Mouse (Mus musculus) G1E (cell line): ENCODE results near the gene Dnajc14. TPM values are rescaled to one million over a fixed set of nuclear protein-coding genes. Genes with fewer than 3 reads are reported as not detected.

Experiments
- ATAC-seq: 2 replicates; pipeline ENCODE4 v1.8.0; 2016; ENCODE audit warnings: mild to moderate bottlenecking; ENCODE audit not compliant: insufficient number of reproducible peaks, poor library complexity, low FRiP score, severe bottlenecking; ENCODE audit errors: extremely low read depth
- DNase-seq: peaks from one replicate; pipeline ENCODE4 v3.0.0; 2012; ENCODE audit warnings: low spot score
- H3K27me3 ChIP-seq: 2 replicates; pipeline ENCODE4 v1.6.1; 2012; ENCODE audit warnings: mild to moderate bottlenecking, low read length, inconsistent platforms; ENCODE audit not compliant: insufficient read depth
- H3K36me3 ChIP-seq: replicated peaks from 2 replicates; pipeline ENCODE3; 2012; ENCODE audit warnings: mild to moderate bottlenecking, inconsistent platforms
- H3K4me1 ChIP-seq: 2 replicates; pipeline ENCODE4 v1.6.1; 2012; ENCODE audit warnings: low read depth, low read length, inconsistent platforms, mixed read lengths; ENCODE audit not compliant: insufficient read depth
- H3K4me3 ChIP-seq: 2 replicates; pipeline ENCODE4 v1.5.1; 2012; ENCODE audit warnings: low read depth, mild to moderate bottlenecking, inconsistent platforms, low read length, moderate library complexity, mixed read lengths
- H3K9me3 ChIP-seq: replicated peaks from 2 replicates; pipeline ENCODE4 v1.6.1; 2012; ENCODE audit warnings: inconsistent platforms
- CTCF ChIP-seq: IDR thresholded peaks from 2 replicates; pipeline ENCODE4 v1.5.1; 2012; ENCODE audit warnings: low read depth, low read length, inconsistent platforms, mixed read lengths
- GATA1 ChIP-seq: IDR thresholded peaks from 2 replicates; pipeline ENCODE4 v1.6.1; 2012; ENCODE audit warnings: borderline replicate concordance, low read length, inconsistent platforms, mixed read lengths
- GATA2 ChIP-seq: IDR thresholded peaks from 2 replicates; pipeline ENCODE4 v1.6.1; 2012; ENCODE audit warnings: low read depth, low read length, inconsistent platforms, borderline replicate concordance
- POLR2AphosphoS5 ChIP-seq: IDR thresholded peaks from 2 replicates; pipeline ENCODE4 v1.6.1; 2012; ENCODE audit warnings: low read depth, low read length, inconsistent platforms; ENCODE audit not compliant: insufficient replicate concordance
- TAL1 ChIP-seq: conservative IDR thresholded peaks from 2 replicates; pipeline ENCODE4 v1.6.1; 2012; ENCODE audit warnings: low read depth, low read length, inconsistent platforms, mixed read lengths
- polyA plus RNA-seq: library from polyadenylated mRNA; stranded (reverse); fragments of >175 nt; gene quantifications from 2 replicates; pipeline ENCODE4 v1.2.3, GENCODE M21; 2012
- total RNA-seq, 2 experiments: library from RNA; stranded (forward) in 1 of 2; stranded (reverse) in 1 of 2; fragments of 200-1000 nt in 1 of 2; fragments of >200 nt in 1 of 2; fragmentation: Nextera tagmentation in 1 of 2; gene quantifications; 2 replicates each; pipeline ENCODE4 v1.2.3; 2014 to 2017

Gene Dnajc14
- total and polyA plus RNA-seq, 3 experiments: 12.6 to 36.9 (median 20.6) TPM

DNA sequence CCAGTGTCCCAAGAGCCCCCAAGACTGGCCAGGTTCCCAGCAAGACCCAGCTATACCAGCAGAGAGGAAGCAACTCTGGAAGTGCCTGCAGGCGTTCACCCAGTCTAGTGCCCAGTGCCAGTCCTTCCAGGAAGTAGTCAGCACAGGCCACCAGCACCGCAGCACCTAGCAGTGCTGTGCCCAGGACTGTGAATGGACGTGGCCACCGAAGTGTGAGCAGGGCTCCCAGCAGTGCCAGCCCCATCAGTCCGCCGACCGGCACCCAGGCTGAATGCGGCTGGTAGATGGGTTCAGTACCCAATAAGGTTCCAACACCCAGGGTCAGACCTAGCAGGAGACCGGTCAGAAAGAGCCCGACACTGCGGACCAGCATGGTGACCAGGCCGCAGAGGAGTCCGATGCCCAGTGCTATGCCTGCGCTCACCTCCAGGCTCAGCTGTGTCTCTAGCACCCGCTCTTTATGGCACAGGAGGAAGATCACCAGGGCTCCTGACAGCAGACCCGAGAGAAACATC is 1.8 kb upstream of the Dnajc14 start:
- no peak for ATAC-seq
- no peak for DNase-seq
- H3K4me3 ChIP-seq: no peak overlapping the region

GRCm38 (mm10) chr10:128802956-128803355 is 906 bp upstream of the Dnajc14 start:
- TF ChIP-seq GATA1: no peak
- TF ChIP-seq GATA2: no peak
- TF ChIP-seq POLR2AphosphoS5: no peak
- no peak for TF ChIP-seq TAL1
- TF ChIP-seq CTCF: no peak

More for the DNA sequence above, 1.8 kb upstream of the Dnajc14 start:
- TF ChIP-seq CTCF (no peak), GATA2 (no peak), TAL1 (no peak), POLR2AphosphoS5 (no peak), GATA1 (no peak)
- H3K36me3 ChIP-seq: peaks cover 35% of the 10 kb centered on the region
- H3K9me3 ChIP-seq: no peaks in the 10 kb centered on the region
- peaks cover 26% of the 10 kb centered on the region for H3K4me1 ChIP-seq
- no peaks in the 10 kb centered on the region for H3K27me3 ChIP-seq

GRCm38 (mm10) chr10:128803361-128803760 is 501 bp upstream of the Dnajc14 start:
- TF ChIP-seq POLR2AphosphoS5 (no peak), GATA1 (no peak), GATA2 (no peak), CTCF (no peak), TAL1 (no peak)
- H3K9me3 ChIP-seq: no peaks in the 10 kb centered on the region
- H3K36me3 ChIP-seq: peaks cover 48% of the 10 kb centered on the region
- H3K4me1 ChIP-seq: peaks cover 36% of the 10 kb centered on the region
- peak overlapping the region; percentile 21; the same call in 1 of the 2 replicates for H3K4me3 ChIP-seq
- no peak for DNase-seq
- ATAC-seq: no peak
- H3K27me3 ChIP-seq: no peaks in the 10 kb centered on the region

More at GRCm38 (mm10) chr10:128802956-128803355, 906 bp upstream of the Dnajc14 start:
- Histone ChIP-seq H3K27me3 (no peaks in the 10 kb centered on the region), H3K4me1 (peaks cover 35% of the 10 kb centered on the region), H3K36me3 (peaks cover 44% of the 10 kb centered on the region), H3K4me3 (no peak overlapping the region), H3K9me3 (no peaks in the 10 kb centered on the region)
- ATAC-seq: no peak
- no peak for DNase-seq

GRCm38 (mm10) chr10:128804271-128805091 is 619 bp downstream of the Dnajc14 start, which contains the start of gene Tmem198b:
Gene Tmem198b, minus strand, starts transcription at chr10:128804370.
- peak within 1 kb of the TSS; percentile 95 for H3K4me3 ChIP-seq
- H3K36me3 ChIP-seq: peaks cover 56% of the 10 kb centered on the region
- H3K27me3 ChIP-seq: no peaks in the 10 kb centered on the region
- DNase-seq: peak; percentile 70
- no peaks in the 10 kb centered on the region for H3K9me3 ChIP-seq
- peaks cover 45% of the 10 kb centered on the region for H3K4me1 ChIP-seq
- TF ChIP-seq GATA2 (no peak), GATA1 (no peak), CTCF (no peak), POLR2AphosphoS5 (no peak), TAL1 (no peak)
- peak; percentile 9; the same call in 1 of the 2 replicates for ATAC-seq

DNA sequence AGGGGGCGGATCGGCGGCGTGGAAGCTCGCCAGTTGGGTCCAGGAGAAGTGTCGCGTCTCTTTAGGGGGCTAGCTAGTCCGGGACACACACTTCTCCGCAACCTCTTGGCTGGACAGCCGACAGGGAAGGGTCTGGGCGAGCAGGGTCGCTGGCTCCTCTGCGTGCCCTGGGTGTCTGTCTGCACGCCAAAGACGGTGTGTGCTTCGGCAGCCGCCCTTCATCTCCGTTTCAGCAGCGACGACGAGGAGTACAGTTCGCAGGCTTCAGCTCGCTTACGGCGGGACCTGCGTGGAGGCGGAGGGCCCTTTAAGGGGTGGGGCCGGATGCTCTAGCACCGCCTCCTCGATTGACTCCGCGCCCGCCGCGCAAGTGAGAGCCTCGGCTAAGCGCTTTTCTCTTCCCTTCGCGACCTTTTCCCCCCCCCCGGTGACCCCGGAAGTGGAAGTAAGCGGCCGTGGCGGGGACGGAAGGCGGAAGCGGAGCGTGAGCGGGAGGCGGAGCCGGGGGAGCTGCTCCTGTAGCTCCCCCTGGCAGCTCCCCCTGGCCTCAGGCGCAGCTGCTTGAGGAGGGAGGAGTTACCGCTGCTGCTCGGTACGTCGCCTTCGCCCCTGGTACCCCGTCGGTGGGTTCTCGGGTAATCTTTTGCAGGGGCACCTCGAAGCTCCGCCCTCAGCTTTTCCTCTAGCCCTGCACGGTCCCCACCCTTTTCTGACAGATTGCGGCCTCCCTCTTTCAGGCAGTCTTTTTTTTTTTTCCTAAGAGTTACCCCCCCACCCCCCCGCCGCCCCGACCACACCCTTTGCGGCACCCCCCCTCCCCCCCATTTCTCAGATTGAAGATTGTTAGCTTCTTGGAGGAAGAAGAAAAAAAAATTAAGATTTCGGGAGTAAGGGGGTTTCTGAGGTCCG is 1.5 kb downstream of the Dnajc14 start:
- no peaks in the 10 kb centered on the region for H3K27me3 ChIP-seq
- DNase-seq (peak; percentile 96), ATAC-seq (peak; percentile 85)
- H3K9me3 ChIP-seq: no peaks in the 10 kb centered on the region
- H3K4me1 ChIP-seq: peaks cover 45% of the 10 kb centered on the region
- TF ChIP-seq TAL1: no peak
- no peak for TF ChIP-seq GATA2
- no peak for TF ChIP-seq GATA1
- TF ChIP-seq POLR2AphosphoS5: no peak
- TF ChIP-seq CTCF: no peak
- H3K4me3 ChIP-seq: peak overlapping the region; percentile 95
- peaks cover 58% of the 10 kb centered on the region for H3K36me3 ChIP-seq

GRCm38 (mm10) chr10:128806086-128806485 is 2.2 kb downstream of the Dnajc14 start:
- peak overlapping the region; percentile 95 for H3K4me3 ChIP-seq
- H3K27me3 ChIP-seq: no peaks in the 10 kb centered on the region
- H3K4me1 ChIP-seq: peaks cover 45% of the 10 kb centered on the region
- TF ChIP-seq TAL1: no peak
- TF ChIP-seq CTCF: no peak
- no peak for TF ChIP-seq GATA1
- no peak for TF ChIP-seq POLR2AphosphoS5
- no peak for TF ChIP-seq GATA2
- peaks cover 52% of the 10 kb centered on the region for H3K36me3 ChIP-seq
- ATAC-seq (no peak), DNase-seq (no peak)
- H3K9me3 ChIP-seq: no peaks in the 10 kb centered on the region
